Mouse (Mus musculus) brain, adult 2 months (tissue): ENCODE results near the gene Zfp692.
"Not testable (repeated sequence)": the region's sequence is repeated elsewhere in the genome, so short reads cannot be mapped to it uniquely, and the experiment has no call there.

Source experiments
- DNase-seq: peaks from one replicate; pipeline ENCODE4 v3.0.0; 2011; ENCODE audit warnings: low read depth, low spot score

The Zfp692 gene

DNA sequence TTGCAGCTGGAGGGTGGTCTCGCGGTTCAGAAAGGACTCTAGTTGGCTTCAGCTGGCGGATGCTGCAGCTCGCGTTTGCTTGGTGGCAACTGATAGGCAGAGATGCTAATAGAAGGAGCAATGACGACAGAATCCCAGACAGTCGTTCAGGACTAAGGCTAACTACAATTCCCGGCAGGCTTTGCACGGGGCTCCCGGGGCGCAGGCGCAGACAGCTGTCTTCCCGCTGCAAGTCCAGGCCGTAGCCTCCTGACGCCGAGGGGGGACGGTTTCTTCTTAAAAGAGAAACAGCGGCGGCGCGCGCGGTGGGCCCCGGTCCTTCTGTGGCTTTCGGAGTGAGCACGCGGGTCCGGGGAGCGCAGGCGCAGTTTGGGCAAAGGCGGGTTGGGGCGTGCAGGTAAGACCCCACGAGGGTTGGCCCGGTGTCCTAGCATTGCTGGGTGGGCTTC is at the start of gene Zfp692:
Zfp692 (plus strand) TSS at position 210 of the 449 bp plus-strand sequence.
- peak; percentile 99 for DNase-seq

DNA sequence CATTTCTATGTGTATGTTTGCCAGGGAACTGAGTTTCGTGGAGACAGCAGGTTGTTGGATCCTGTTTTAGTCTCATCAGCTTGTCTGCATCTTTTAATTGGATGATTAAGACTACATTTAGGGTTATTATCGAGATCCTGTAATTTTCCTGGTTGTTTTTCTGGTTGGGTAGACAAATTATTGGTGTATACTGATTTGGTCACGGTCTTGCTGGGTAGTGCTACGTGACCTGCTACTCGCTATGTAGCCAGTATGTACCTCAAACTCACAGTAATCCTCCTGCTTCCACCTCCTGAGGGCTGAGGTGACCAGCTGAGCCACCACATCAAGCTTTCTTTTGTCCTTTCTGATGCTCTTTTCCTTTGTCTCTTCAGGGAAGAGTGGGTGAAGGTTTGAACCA is 49.1 kb upstream of the Zfp692 start:
- DNase-seq = no peak

DNA sequence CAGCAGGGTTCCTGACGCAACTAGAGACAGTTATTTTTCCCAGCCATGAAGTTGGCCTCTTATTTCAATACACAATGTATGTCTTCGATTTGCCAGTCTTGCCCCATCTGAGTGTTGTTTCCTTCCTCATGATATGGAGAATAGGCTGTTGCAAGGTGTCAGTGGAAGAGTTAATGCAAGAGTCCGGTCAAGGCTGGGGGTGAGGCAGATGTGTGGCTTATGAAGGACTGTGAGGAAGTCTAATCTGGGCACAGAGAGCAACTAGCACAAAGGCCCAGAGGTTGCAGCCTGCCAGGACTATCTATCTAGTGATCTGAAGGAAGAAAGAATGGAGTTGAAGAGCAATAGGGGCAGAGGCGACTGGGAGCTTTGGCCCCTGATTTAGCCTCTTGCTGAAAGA is 46.7 kb upstream of the Zfp692 start:
- DNase-seq = no peak

DNA sequence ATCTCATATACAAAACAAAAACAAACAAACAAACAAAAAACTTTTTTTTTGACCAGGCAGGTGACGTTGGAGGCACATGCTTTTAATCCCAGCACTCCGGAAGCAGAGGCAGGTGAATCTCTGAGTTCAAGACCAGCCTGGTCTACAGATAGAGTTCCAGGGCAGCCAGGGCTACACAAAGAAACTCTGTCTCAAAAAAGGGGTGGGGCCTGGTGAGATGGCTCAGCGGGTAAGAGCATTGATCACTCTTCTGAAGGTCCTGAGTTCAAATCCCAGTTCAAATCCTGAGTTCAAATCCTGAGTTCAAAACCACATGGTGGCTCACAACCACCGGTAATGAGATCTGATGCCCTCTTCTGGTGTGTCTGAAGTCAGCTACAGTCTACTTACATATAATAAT is 45.0 kb upstream of the Zfp692 start:
- no peak for DNase-seq

DNA sequence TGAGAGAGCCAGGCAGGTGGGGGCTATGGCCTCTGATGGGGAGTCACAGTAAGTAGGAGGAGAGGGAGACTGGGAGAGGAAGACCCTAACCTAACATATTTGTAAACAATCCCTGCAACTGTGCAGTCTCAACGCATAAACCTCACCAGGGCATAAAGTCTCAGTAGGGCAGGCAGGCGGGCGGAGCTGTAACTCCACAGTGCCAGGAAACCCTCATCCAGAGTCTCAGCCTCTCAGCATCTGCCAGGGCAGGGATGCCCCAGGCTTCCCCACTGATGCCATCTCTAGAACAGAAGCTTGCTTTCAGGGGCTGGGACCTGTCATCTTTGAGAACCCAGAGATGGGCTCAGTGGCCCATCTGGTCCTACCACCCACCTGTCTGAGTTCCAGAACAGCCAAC is 44.5 kb upstream of the Zfp692 start:
- DNase-seq = no peak

DNA sequence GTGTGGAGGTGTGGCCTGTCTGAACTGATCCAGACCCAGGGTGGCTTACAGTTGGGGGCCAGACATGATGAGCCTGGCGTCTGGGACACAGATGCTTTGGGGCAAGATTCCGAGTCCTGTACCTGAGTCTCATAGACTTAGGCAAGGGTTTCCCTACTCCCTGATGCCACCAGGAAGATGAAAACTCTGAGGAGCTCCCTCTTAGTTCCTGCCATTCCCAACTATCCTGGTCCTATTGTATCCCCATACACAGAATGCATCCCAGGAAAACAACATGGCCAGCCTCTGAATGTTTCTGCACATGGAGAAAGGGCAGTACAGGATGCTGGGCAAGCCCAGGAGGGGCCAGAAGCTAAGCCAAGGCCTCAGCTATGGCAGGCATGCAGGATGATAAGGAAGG is 43.4 kb upstream of the Zfp692 start:
- DNase-seq = no peak

DNA sequence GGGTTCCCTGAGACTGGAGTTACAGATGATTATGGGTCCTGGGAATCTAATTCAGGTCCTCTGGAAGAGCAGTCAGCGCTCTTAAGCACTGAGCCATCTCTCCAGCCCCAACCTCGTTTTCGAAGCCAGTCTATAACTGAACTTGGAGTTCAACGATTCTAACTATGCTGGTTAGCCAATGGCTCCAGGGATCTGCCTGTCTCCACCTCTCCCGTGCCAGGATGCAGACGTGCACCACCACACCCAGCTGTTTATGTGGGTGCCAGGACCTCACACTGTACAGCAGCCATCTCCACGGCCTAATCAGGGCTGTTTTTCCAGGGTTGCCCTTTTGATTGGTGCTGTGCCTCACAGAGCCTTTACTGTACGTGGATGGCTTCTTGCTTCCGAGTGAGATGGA is 42.3 kb upstream of the Zfp692 start:
- DNase-seq = no peak

DNA sequence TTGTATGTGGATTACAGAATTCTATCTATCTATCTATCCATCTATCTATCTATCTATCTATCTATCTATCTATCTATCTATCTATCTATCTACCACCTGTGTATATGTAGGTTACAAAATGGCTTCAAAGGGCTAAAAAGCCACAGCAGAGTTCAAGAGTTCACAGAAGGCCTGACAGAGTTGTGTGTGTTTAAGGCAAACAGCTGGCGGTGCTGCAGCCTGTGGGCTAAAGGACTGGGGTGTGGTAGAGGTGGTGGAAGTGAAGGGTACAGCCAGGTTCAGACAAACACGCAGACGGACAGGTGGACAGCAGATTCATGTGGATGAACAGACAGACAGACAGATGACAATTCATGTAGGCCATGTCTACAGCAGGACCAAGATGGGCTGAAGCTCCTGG is 38.6 kb upstream of the Zfp692 start:
- no peak for DNase-seq

DNA sequence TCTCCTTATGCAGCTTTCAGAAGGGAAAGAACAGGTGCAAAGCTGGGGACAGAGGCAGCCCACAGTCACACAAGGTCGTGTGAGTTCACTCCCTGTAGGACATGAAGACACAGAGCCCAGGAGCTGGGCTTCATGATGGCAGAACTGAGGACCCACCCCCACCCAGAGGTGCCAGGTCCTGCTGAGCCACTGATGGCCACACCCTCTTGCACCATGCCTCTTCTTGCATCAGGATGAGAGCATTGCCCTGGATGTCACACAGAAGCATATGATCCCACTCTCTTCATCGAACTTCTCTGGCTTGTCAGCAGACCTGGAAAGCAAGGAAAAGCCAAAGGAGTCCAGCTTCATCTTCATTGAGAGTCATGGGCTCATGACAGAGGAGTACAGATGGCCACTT is 32.3 kb upstream of the Zfp692 start, which contains the start of gene 4930438A08Rik:
4930438A08Rik (plus strand) TSS at position 228 of the 400 bp plus-strand sequence.
- no peak for DNase-seq

DNA sequence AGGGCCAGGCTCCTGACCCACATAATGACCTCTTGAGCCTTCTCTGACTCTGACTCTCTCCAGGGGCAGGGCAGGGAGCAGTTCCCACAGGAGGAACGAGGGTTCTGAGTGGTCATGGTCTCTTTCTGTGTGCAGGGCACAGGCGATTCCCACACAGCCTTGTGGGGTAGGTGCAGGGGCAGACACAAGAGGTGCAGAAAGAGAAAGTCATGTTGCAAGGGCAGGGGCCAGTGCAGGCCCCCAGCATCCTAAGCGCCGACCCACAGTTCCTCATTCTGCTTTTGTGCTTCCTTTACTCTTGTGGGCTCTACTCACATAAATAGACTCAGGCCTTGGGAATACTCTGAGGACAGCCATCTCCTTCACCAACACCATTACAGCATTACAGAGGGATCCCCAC is 31.1 kb upstream of the Zfp692 start:
- DNase-seq = no peak

DNA sequence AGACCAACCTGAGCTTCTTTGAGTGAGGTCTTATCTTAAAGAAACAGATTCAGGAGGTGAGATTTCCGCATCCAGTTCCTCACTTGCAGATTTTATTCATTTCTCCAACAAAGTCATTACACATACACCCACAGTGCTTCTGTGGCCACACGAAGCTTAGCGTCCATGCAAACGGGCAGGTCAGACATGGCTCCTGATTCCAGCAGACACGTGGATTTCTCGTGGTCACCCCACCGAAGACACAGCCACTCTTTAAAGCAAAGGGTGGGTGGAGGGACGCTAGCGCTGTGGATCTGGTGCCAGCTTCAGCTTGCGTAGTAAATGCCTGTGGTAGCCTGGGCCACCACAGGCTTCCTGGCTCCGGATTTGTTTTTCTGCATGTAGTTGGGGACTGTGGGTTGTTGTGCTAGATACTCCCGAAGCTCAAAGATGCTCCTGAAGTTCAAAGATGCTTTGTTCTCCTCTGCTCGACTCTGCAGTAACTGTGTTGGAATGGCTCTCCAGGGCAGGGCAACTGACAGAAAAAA is 24.8 kb upstream of the Zfp692 start:
- DNase-seq = no peak

DNA sequence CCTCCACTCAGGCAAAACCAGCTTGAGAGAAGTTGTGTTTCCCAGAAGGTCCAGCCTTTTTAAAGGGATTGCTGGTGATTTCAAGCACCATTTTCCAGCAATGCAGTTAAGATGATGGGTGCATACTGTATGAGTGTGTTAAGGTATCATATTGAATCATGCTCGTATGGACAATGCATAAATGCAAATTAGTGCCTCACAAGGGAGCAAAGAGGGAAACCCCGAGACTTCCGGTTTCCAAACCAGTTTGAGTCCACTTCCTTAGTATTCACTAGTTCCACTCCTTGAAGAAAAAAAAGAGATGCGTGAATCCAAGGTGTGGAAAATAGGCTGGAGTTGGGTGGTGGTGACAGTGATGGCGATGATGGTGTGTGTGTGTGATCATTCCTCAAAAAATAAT is 24.4 kb upstream of the Zfp692 start:
- DNase-seq = no peak

DNA sequence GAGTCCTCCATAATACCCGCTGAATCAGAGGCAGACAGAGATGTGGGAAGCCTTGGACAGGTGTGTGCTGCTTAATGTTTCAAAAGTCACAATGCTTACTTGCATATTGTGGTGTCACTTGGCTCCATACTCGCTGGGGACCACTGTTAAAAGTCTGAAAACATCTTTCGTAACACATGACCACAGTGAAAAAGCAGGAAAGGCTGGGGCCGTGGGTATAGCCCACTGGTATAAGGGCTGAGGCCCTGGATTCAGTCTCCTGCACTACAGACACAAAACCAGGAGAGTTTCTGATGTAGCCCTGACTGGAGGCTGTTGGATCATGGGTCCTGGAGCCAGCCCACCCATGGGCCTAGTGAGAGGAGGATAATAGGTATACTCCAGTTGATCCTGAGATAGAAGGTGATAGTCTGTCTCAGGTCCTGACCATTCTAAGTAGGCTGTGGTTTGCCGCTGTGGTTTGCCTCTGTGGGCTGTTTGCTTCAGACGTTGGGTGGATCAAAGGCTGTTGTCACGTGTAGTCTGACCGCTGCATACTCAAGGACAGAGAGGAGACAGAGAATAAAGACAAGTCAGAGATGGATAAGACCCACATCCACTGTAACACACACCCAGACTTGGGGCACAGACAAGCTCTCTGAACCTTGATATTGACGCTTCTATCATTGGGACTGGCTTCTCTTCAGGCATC is 16.7 kb upstream of the Zfp692 start:
- no peak for DNase-seq

DNA sequence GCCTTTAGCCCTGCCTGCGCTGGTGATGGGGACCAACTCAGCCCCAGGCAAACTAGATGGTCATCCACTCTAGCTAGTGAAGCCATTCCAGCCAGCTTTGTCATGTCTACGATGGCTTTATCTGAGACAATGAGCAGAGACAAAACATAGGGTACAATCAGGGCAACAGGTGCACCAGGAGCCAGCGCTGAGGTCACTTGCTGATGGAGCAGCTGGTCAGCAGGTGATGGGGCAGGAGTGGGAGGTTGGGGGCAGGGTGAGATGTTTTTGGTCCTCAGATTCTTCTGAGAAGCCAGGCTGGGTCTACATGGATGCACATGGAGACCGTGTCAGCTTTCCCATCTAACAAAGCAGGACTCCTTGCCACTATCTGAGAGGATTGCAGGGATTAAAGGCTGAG is 16.1 kb upstream of the Zfp692 start:
- DNase-seq = no peak

DNA sequence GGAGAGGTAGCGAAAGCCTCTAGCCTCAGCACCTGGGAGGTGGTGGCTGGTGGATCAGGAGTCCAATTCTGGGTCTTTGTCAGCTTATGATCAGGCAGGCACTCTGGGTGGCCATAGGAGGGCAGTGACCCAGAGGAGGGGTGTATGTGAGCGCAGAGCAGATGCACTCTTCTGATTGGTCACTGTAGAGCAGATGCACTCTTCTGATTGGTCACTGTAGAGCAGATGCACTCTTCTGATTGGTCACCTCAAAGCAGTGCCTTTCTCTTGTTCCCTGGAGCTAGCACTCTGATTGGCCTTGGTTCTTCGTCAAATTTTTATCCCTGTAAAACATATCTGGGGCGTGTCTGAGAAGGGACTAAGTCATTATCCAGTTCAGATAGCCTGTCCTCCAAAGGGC is 14.1 kb upstream of the Zfp692 start:
- DNase-seq = no peak

DNA sequence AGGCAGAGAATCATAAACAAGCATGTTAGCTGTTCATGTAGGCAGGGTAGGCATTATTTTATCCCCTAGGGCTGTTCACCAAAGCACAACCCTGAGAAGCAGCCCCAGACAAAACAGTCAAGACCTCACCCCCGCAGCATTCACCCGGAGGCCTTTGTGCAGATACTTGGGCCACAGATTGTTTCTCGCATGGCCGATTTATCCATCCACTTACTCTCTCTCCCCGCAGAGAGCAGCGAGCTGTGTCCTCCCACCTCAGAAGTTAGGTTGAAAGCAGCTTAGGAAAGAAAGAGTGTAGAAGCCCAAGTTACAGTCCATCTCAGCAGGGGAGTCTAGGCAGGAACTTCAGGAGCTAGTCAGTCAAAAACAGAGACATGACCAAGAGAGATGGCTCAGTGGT is 9.5 kb upstream of the Zfp692 start:
- no peak for DNase-seq

DNA sequence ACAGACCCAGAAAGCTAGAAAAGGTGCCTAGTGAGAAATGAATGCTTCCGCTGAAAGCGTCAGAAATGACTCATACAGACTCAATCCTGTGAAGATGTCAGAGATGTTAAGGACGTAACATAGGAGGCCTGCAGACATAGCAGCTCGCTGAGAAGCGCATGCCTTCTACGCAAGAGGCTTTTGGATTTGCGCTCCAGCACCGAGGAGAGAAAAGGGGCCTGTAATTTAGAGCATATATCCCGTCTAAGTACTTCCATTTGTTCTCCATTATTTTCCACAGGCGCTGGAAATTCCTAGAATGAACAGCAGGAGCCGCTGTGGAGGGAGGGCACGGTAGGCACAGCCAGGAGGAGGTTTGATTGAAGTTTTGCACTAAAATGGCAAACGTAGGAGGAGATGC is 5.8 kb upstream of the Zfp692 start:
- peak; percentile 80 for DNase-seq

DNA sequence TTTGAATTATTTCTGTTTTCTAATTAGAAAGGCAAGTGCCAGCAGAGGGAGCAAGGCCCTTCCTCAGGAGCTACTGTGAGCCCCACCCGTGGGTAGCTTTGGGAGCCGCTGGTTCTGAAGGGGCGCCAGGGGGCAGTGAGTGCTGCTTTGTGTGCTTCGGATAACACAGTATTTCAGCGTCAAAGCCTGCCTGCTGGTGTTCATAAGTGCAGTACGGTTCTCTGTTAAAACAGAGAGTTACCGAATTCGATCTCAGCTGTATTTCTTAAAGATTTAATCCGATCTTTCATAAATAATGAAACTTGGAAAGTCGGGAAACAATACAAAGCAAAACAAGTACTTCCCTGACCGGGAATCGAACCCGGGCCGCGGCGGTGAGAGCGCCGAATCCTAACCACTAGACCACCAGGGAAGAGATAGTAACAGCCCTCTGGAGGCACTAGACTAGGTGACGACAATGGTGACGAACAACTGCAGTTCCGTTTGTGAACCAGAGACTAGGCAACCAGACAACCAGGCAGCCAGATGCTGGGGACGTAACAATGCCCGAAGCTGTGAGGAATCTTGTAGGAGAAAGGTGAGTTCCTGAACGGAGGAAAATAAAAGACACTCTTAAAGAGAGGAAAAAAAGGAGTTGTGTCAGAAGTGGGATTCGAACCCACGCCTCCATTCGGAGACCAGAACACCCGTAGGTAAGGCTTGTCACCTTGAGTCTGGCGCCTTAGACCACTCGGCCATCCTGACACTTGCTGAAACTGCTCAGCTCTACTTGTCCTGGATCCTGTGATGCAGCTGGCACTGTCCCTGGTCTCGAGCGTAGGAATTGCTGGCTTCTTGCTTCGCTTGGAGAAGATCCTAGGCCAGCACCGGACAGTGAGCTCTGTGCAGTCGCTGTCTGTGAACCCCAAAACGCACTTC is 4.8 kb upstream of the Zfp692 start:
- DNase-seq = peak; percentile 98

DNA sequence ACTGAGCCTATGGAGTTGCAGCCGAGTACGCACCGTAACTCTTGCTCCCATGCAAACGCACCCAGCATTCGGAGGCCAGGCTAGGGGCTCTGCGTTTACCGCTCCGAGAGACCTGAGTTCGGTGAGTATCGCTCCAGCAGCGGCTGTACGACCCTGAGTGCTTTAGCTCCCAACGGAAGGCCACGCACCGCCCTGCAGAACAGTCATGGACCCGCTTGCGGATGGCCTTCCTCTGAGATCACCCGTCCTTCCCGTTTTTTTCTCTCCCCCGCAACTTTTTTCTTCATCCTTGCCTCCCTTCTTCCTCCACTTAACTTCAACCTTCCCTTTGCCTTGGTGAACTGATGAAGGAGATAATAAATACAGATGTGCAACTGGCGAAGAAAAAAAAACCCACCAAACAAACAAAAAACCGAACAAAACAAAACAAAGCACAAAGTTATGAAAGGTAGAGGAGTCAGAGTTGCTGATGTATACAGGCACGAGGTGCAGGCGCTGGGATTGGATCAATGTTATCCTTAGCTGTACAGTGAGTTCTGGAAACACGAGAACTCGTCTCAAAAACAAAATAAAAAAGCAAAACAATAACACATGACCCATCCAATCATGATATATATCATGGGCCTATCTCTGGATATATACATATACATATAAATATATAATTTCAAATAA is 4.0 kb upstream of the Zfp692 start:
- peak; percentile 27 for DNase-seq

DNA sequence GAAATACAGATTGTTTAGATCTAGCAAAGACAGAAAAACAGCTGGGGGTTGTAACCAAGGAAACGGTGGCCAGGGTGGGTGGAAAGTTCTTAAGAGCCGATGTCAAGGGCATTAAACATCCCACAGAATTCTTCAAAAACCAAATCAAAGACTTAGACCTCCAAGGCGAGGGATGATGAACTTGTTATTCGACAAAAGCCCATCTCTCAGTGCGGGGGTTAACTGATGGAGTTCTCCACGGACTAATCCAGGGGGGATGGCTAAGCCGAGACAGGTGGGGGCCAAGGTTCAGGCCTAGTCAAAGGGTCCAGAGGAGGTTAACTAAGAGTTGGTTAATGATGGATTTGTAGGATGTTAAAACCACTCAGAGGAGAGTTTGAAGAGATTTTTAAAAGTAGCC is 3.3 kb upstream of the Zfp692 start:
- no peak for DNase-seq

DNA sequence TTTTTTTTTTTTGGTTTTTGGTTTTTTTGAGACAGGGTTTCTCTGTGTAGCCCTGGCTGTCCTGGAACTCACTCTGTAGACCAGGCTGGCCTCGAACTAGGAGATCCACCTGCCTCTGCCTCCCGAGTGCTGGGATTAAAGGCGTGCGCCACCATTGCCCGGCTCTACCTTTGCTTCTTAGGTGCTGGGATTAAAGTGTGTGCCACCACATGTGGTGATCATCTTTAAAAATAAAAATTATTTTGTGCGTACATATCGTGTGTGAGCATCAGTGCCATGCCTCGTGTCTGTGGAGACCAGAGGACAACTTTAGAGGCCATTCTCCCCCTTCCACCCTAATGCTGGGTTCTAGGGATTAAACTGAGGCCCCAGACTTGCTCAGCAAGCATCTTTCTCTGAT is 1.6 kb upstream of the Zfp692 start:
- not testable (repeated sequence) for DNase-seq
